Mouse (Mus musculus) cortical plate, adult 2 months (tissue): Measurements from ENCODE around the gene Creb3.

Experiments used
- CTCF ChIP-seq: fragments of 200-500 bp; IDR thresholded peaks from 2 replicates; pipeline ENCODE4 v1.5.1; 2011; ENCODE audit warnings: mild to moderate bottlenecking, control low read depth, low read length; ENCODE audit not compliant: insufficient read depth; ENCODE audit errors: extremely low read depth
- POLR2A ChIP-seq: fragments of 200-500 bp; IDR thresholded peaks from 2 replicates; pipeline ENCODE4 v1.6.1; 2011; ENCODE audit warnings: mild to moderate bottlenecking, low read length, control low read depth; ENCODE audit not compliant: insufficient read depth; ENCODE audit errors: extremely low read depth

GRCm38 (mm10) chr4:43598200-43598599, 36.1 kb downstream of the Creb3 start:
- TF ChIP-seq CTCF (no peak), POLR2A (no peak)
